In the genomic region with DNA sequence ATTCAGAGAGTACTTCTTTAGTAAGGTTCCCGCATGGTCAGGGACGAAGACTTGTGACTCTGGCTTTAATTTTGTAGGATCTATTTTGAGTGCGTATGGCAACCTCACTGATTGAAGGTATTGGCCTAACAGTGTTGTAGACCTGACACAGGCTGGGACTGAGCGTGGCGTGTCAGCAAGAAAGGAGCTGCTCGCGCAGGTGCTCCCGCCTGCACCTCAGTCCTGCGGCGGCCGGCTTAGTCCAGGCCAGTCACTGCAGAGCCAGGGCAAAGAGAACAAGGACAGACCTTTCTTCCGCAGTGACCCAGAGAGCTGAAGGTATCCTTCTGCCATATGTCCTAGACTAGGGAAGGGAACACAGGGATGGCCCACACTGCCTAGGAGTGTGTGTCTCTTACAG, we compare ENCODE assay signal across 14 mouse cellular contexts. TPM values are rescaled to one million over a fixed set of nuclear protein-coding genes. Genes with fewer than 3 reads are reported as not detected.
DNase-seq lines count a peak whose midpoint lies in the region; ATAC-seq and TF ChIP-seq lines count a peak whose summit lies in the region.
"Had no signal": no experiment of that assay in that cellular context is flagged by ENCODE, and none has a peak within 500 bp of the region (broad histone marks: within the 10 kb centered on the region; RNA-seq: fewer than 3 reads in every experiment).

No protein-coding gene starts in this region.

- H3K9ac ChIP-seq in heart, embryonic 12.5 days = no peak overlapping the region
- no peak overlapping the region for H3K9ac ChIP-seq in embryonic facial prominence, embryonic 11.5 days (replicated peaks; ENCODE audit: low read length)
- H3K9ac ChIP-seq in forebrain, postnatal 0 days = no peak overlapping the region
- no peak overlapping the region for H3K9ac ChIP-seq in midbrain, embryonic 13.5 days (replicated peaks)

- 0 out of 2 replicates have a peak overlapping the region, but pooled peaks have one; percentile 18 for H3K27ac ChIP-seq in heart, embryonic 12.5 days (ENCODE audit: poor library complexity, severe bottlenecking)
- H3K27ac ChIP-seq in embryonic facial prominence, embryonic 11.5 days (replicated peaks; ENCODE audit: low read depth, low read length) = peak overlapping the region; percentile 28; the same call in 1 of the 2 replicates
- H3K27ac ChIP-seq in forebrain, postnatal 0 days (ENCODE audit: low read depth, low read length) = peak overlapping the region; percentile 82
- H3K27ac ChIP-seq in midbrain, embryonic 13.5 days = peak overlapping the region; percentile 49
- H3K27ac ChIP-seq: macrophage had no signal

- no peaks in the 10 kb centered on the region for H3K27me3 ChIP-seq in heart, embryonic 12.5 days (replicated peaks)
- H3K27me3 ChIP-seq in embryonic facial prominence, embryonic 11.5 days (ENCODE audit: control insufficient read depth, insufficient read depth, low read length) = no peaks in the 10 kb centered on the region
- H3K27me3 ChIP-seq in forebrain, postnatal 0 days (ENCODE audit: insufficient read depth, low read length) = no peaks in the 10 kb centered on the region
- H3K27me3 ChIP-seq in midbrain, embryonic 13.5 days = no peaks in the 10 kb centered on the region

- TF ChIP-seq CTCF in forebrain, postnatal 0 days (IDR thresholded peaks at IDR 0.05; ENCODE audit: low read depth) = no peak

- H3K4me2 ChIP-seq in heart, embryonic 12.5 days = no peak overlapping the region
- no peak overlapping the region for H3K4me2 ChIP-seq in embryonic facial prominence, embryonic 11.5 days (ENCODE audit: low read depth, low read length)
- no peak overlapping the region for H3K4me2 ChIP-seq in forebrain, postnatal 0 days (ENCODE audit: low read depth)
- no peak overlapping the region for H3K4me2 ChIP-seq in midbrain, embryonic 13.5 days (replicated peaks)

- no peaks in the 10 kb centered on the region for H3K9me3 ChIP-seq in heart, embryonic 12.5 days (replicated peaks)
- H3K9me3 ChIP-seq in embryonic facial prominence, embryonic 11.5 days (replicated peaks; ENCODE audit: control insufficient read depth, low read length) = no peaks in the 10 kb centered on the region
- H3K9me3 ChIP-seq in forebrain, postnatal 0 days (ENCODE audit: low read length) = no peaks in the 10 kb centered on the region
- no peaks in the 10 kb centered on the region for H3K9me3 ChIP-seq in midbrain, embryonic 13.5 days

- H3K4me1 ChIP-seq in heart, embryonic 12.5 days (replicated peaks) = peaks cover 51% of the 10 kb centered on the region
- no peaks in the 10 kb centered on the region for H3K4me1 ChIP-seq in embryonic facial prominence, embryonic 11.5 days (ENCODE audit: control insufficient read depth, insufficient read depth, low read length)
- H3K4me1 ChIP-seq in forebrain, postnatal 0 days (ENCODE audit: insufficient read depth) = peaks cover 35% of the 10 kb centered on the region
- H3K4me1 ChIP-seq in midbrain, embryonic 13.5 days (replicated peaks) = peaks cover 73% of the 10 kb centered on the region

- DNase-seq in heart, adult 9 months (ENCODE audit: low spot score in 2 of 2) = no peak
- DNase-seq in embryonic facial prominence, embryonic 11.5 days (ENCODE audit: low spot score) = no peak
- DNase-seq in forebrain, postnatal 0 days = no peak
- no peak for DNase-seq in gastrocnemius, postnatal 4 days (ENCODE audit: low spot score in 2 of 2)
- no peak for DNase-seq in adipocyte (ENCODE audit: low spot score)
- no peak for DNase-seq in heart, adult 8-10 months (ENCODE audit: low spot score)
- DNase-seq: B cell, adult 2 months; heart, adult 11 months; right cerebral cortex, adult 18-20 months; thymus, postnatal 14 days had no signal

- 89% methylated on average over 12 of the region's 12 CpGs for WGBS in heart, embryonic 12.5 days
- WGBS in embryonic facial prominence, embryonic 11.5 days = 92% methylated on average over 12 of the region's 12 CpGs
- 68% methylated on average over 12 of the region's 12 CpGs for WGBS in forebrain, postnatal 0 days
- WGBS in midbrain, embryonic 13.5 days = 72% methylated on average over 12 of the region's 12 CpGs

- H3K36me3 ChIP-seq in heart, embryonic 12.5 days = peaks cover 45% of the 10 kb centered on the region
- H3K36me3 ChIP-seq in embryonic facial prominence, embryonic 11.5 days (replicated peaks; ENCODE audit: control insufficient read depth, insufficient read depth, low read depth, low read length) = peaks cover 3% of the 10 kb centered on the region
- H3K36me3 ChIP-seq in forebrain, postnatal 0 days (ENCODE audit: insufficient read depth) = peaks cover 15% of the 10 kb centered on the region
- peaks cover 43% of the 10 kb centered on the region for H3K36me3 ChIP-seq in midbrain, embryonic 13.5 days

- no peak overlapping the region for H3K4me3 ChIP-seq in heart, embryonic 12.5 days
- H3K4me3 ChIP-seq in embryonic facial prominence, embryonic 11.5 days (ENCODE audit: low read depth, low read length) = no peak overlapping the region
- no peak overlapping the region for H3K4me3 ChIP-seq in forebrain, postnatal 0 days (ENCODE audit: low read depth, low read length)
- H3K4me3 ChIP-seq in midbrain, embryonic 13.5 days (replicated peaks) = no peak overlapping the region

- ATAC-seq in heart, embryonic 12.5 days (ENCODE audit: insufficient number of reproducible peaks, low FRiP score) = no peak
- no peak; the same call in 1 of the 2 replicates for ATAC-seq in embryonic facial prominence, embryonic 11.5 days (replicated peaks; ENCODE audit: insufficient number of reproducible peaks, low FRiP score, low TSS enrichment, low read depth)
- ATAC-seq in forebrain, postnatal 0 days = no peak
- ATAC-seq in midbrain, embryonic 13.5 days = peak; percentile 46; the same call in 1 of the 2 replicates

RNA-seq across cellular contexts. Expression of gene BC034090, which starts 40.3 kb away (rescaled TPM):
- 9.0 and 9.6 TPM in 2 replicates for polyA plus RNA-seq in heart, embryonic 12.5 days (2016; fragmentation: Nextera tagmentation; extraction: Ambion mirVana)
- 2.6 and 3.6 TPM in 2 replicates for polyA plus RNA-seq in embryonic facial prominence, embryonic 11.5 days (2014; fragmentation: Nextera tagmentation; extraction: Ambion mirVana)
- 7.4 and 9.9 TPM in 2 replicates for total RNA-seq in forebrain, postnatal 0 days (2014; rRNA removed)
- 1.4 and 2.5 TPM in 2 replicates for polyA plus RNA-seq in forebrain, postnatal 0 days (2015; fragmentation: Nextera tagmentation; extraction: Ambion mirVana)
- 3.9 and 5.5 TPM in 2 replicates for polyA plus RNA-seq in midbrain, embryonic 13.5 days (2015; fragmentation: Nextera tagmentation; extraction: Ambion mirVana)
- total RNA-seq in gastrocnemius, postnatal 4 days (2021) = 10 to 100 TPM; 18.4 to 23.4 TPM
- 10 to 100 TPM; 33.0 to 42.1 (median 39.3) TPM for total RNA-seq in heart, adult 8-10 months (2022)
- total RNA-seq: common myeloid progenitor, adult 5-6 weeks had no signal
- polyA plus RNA-seq: macrophage had no signal

RNA-seq across cellular contexts. Expression of gene Stx6, which starts 45.4 kb away (rescaled TPM):
- polyA plus RNA-seq in heart, embryonic 12.5 days (2016; fragmentation: Nextera tagmentation; extraction: Ambion mirVana) = 62.1 and 69.5 TPM in 2 replicates
- 93.3 and 103 TPM in 2 replicates for polyA plus RNA-seq in embryonic facial prominence, embryonic 11.5 days (2014; fragmentation: Nextera tagmentation; extraction: Ambion mirVana)
- total RNA-seq in forebrain, postnatal 0 days (2014; rRNA removed) = 120 and 122 TPM in 2 replicates
- polyA plus RNA-seq in forebrain, postnatal 0 days (2015; fragmentation: Nextera tagmentation; extraction: Ambion mirVana) = 89.2 and 97.5 TPM in 2 replicates
- 117 and 128 TPM in 2 replicates for polyA plus RNA-seq in midbrain, embryonic 13.5 days (2015; fragmentation: Nextera tagmentation; extraction: Ambion mirVana)
- 10 to 100 TPM; 36.6 to 39.1 TPM for total RNA-seq in gastrocnemius, postnatal 4 days (2021)
- total RNA-seq in heart, adult 8-10 months (2022) = 10 to 100 TPM; 20.0 to 24.4 (median 23.4) TPM

RNA-seq across cellular contexts. Expression of gene Mr1, which starts 57.3 kb away (rescaled TPM):
- 3.9 and 4.2 TPM in 2 replicates for polyA plus RNA-seq in heart, embryonic 12.5 days (2016; fragmentation: Nextera tagmentation; extraction: Ambion mirVana)
- 3.7 and 4.5 TPM in 2 replicates for polyA plus RNA-seq in embryonic facial prominence, embryonic 11.5 days (2014; fragmentation: Nextera tagmentation; extraction: Ambion mirVana)
- 2.8 and 5.1 TPM in 2 replicates for total RNA-seq in forebrain, postnatal 0 days (2014; rRNA removed)
- polyA plus RNA-seq in forebrain, postnatal 0 days (2015; fragmentation: Nextera tagmentation; extraction: Ambion mirVana) = 2.0 and 2.6 TPM in 2 replicates
- 0.64 and 0.79 TPM in 2 replicates for polyA plus RNA-seq in midbrain, embryonic 13.5 days (2015; fragmentation: Nextera tagmentation; extraction: Ambion mirVana)
- total RNA-seq in gastrocnemius, postnatal 4 days (2021) = 1 to 10 TPM; 9.6 to 9.9 TPM
- total RNA-seq in heart, adult 8-10 months (2022) = 10 to 100 TPM in 2 of 4 experiments, 1 to 10 TPM in 2; 6.9 to 11.2 (median 8.7) TPM

Comparison
In these comparisons a context has a peak if more than half of its experiments do, and no peak if none do; other contexts are left out.
1. H3K27ac ChIP-seq: peak in every context shown above with its lines; median percentile 82 in forebrain, postnatal 0 days; 49 in midbrain, embryonic 13.5 days; 28 in embryonic facial prominence, embryonic 11.5 days; 18 in heart, embryonic 12.5 days.